Mouse (Mus musculus): ENCODE measurements around the gene 9530068E07Rik.
A peak's percentile ranks its signal among the peaks of the same experiment; 100 is the strongest.

The 9530068E07Rik gene

GRCm38 (mm10) chr11:52429440-52429839, 33.2 kb downstream of the 9530068E07Rik start:
- DNase-seq, result no peak

GRCm38 (mm10) chr11:52431594-52431993, 35.4 kb downstream of the 9530068E07Rik start:
- peak; percentile 22 to 25 for DNase-seq

GRCm38 (mm10) chr11:52432148-52432547, 35.9 kb downstream of the 9530068E07Rik start:
- no peak for DNase-seq

GRCm38 (mm10) chr11:52433076-52433796, 37.0 kb downstream of the 9530068E07Rik start:
- peak; percentile 21 to 27 for DNase-seq

DNA sequence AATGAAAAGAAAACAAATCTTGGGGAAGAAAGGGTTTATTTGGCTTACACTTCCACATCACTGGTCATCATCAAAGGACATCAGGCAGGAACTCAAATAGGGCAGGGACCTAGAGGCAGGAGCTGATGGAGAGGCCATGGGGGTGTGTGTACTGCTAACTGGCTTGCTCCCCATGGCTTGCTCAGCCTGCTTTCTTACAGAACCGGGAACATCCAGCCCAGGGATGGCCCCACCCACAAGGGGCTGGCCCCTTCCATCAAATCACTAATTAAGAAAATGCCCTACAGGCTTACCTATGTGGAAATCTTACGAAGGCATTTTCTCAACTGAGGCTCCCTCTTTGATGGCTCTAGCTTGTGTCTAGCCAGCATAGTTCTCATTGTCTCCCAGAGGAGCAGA, 37.6 kb downstream of the 9530068E07Rik start:
- no peak for DNase-seq

GRCm38 (mm10) chr11:52435466-52435865, 39.2 kb downstream of the 9530068E07Rik start:
- DNase-seq, result no peak

- peak; percentile 46 to 56 for DNase-seq
Measured at GRCm38 (mm10) chr11:52437123-52437522, 40.9 kb downstream of the 9530068E07Rik start.

DNA sequence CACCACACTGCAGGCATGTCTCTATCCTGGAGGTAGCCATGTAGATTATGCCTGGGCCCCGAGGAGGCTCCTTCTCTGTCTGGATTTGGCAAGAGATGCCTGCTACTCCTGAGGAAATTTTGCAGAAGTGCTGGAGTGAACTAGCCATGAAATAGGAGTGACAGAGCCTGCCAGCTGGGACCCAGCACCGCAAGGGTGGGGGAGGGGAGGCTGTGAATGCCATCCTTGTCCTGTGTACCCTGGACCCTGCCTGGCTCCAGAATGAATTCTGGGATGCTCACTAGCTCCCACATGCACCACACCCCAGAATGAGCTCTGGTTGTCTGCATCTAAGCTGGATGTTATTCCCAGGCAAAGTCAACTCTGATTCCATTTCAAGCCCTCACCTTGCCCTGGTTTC, 44.9 kb downstream of the 9530068E07Rik start:
- DNase-seq, result no peak

DNA sequence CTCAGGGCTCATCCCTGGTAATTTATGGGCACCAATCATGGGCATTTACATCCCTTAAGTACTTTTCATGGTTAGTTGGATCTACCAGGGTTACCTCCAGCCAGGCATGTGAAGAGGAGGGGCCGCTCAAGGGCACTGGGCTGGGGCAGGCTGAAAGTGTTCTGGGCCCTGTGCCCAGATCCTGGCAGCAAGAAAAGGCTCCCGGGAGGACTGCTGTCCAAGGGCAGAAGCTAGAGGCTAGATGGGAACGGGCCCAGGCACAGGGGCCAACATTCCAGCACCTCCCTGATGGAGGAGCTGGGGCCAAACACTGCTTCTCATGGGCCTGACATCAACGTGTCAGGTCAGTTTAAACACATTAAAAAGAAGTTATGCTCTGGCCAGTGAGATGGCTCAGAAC, 51.0 kb downstream of the 9530068E07Rik start:
- DNase-seq, result peak; percentile 50 to 63

DNA sequence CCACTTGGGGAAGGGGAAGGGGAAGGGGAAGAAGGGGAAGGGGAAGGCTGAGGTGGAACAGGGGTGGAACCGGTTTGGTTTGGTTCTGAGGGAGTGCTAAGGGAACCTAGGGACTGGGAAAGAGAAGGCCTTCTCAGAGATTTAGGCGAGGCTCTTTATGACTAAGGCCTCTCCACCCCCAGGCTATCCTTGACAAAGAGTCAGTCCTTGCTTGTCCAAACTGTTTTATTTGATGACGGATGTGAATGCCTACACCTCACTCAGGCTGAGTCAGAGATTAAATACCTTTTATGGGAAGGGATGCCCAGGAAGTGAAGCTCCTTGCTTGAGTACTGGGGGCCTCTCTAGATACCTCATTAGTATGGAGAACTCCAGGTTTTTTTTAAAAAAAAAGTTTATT, 52.8 kb downstream of the 9530068E07Rik start:
- DNase-seq, result no peak

DNA sequence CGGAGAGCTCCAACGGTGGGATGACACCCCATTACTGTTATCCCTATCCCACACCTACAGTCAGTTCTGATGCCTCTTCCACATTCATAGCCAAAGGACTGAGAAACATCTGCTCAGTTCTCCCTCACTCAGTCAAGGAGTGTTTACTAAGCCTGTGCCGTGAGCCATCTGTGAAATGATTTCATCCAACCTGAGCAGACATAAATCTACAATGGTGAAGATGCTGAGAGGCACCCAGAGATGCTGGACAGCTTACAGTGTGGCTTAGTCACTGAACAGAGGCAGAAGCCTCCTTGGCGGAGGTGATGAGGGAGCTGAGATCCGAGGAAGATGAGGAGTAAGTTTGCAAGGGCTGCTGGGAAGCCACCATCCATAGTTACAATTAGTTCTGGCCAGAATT, 62.1 kb downstream of the 9530068E07Rik start:
- no peak for DNase-seq
